Mouse (Mus musculus) olfactory bulb, adult 2 months (tissue): ENCODE results near the gene Glra4. TPM values are rescaled to one million over a fixed set of nuclear protein-coding genes. Genes with fewer than 3 reads are reported as not detected.
A peak's percentile ranks its signal among the peaks of the same experiment; 100 is the strongest.

Source experiments
- H3K27ac ChIP-seq: fragments of 200-500 bp; 2 replicates; pipeline ENCODE4 v1.5.1; 2012; ENCODE audit warnings: low read depth, low read length; ENCODE audit not compliant: insufficient read depth
- H3K4me1 ChIP-seq: fragments of 200-500 bp; 2 replicates; pipeline ENCODE4 v1.6.1; 2012; ENCODE audit warnings: low read length; ENCODE audit not compliant: control insufficient read depth, insufficient read depth
- H3K4me3 ChIP-seq: fragments of 200-500 bp; 2 replicates; pipeline ENCODE4 v1.5.1; 2012; ENCODE audit warnings: mild to moderate bottlenecking, low read depth, low read length, moderate library complexity; ENCODE audit not compliant: insufficient read depth
- CTCF ChIP-seq: fragments of 200-500 bp; IDR thresholded peaks from 2 replicates; pipeline ENCODE4 v1.5.1; 2012; ENCODE audit warnings: low read depth, mild to moderate bottlenecking, low read length, moderate library complexity; ENCODE audit not compliant: insufficient read depth
- POLR2A ChIP-seq: fragments of 200-500 bp; IDR thresholded peaks from 2 replicates; pipeline ENCODE4 v1.6.1; 2012; ENCODE audit warnings: mild to moderate bottlenecking, low read depth, low read length, moderate library complexity; ENCODE audit not compliant: insufficient read depth
- WGBS: fragments of 180-500 bp; shearing (Covaris S2); methylation state at CpG from one replicate; pipeline ENCODE4 v1.1.7; 2018; 5-methylcytosine and 5-hydroxymethylcytosine counted together
- polyA plus RNA-seq: library from polyadenylated mRNA; stranded (reverse); fragments of >200 nt; gene quantifications from 2 replicates; pipeline ENCODE4 v1.2.4, GENCODE M21; 2012; ENCODE audit warnings: low replicate concordance; ENCODE audit not compliant: missing spikeins, insufficient read depth, insufficient read length

Gene Glra4
- polyA plus RNA-seq, 1 experiment: not detected

GRCm38 (mm10) chrX:136773035-136773434 is 6.9 kb downstream of the Glra4 start:
- H3K4me3 ChIP-seq: no peak overlapping the region
- WGBS: 30% methylated on average over 1 of the region's 1 CpGs
- no peak overlapping the region for H3K27ac ChIP-seq
- H3K4me1 ChIP-seq: no peaks in the 10 kb centered on the region
- TF ChIP-seq POLR2A: no peak
- no peak for TF ChIP-seq CTCF

DNA sequence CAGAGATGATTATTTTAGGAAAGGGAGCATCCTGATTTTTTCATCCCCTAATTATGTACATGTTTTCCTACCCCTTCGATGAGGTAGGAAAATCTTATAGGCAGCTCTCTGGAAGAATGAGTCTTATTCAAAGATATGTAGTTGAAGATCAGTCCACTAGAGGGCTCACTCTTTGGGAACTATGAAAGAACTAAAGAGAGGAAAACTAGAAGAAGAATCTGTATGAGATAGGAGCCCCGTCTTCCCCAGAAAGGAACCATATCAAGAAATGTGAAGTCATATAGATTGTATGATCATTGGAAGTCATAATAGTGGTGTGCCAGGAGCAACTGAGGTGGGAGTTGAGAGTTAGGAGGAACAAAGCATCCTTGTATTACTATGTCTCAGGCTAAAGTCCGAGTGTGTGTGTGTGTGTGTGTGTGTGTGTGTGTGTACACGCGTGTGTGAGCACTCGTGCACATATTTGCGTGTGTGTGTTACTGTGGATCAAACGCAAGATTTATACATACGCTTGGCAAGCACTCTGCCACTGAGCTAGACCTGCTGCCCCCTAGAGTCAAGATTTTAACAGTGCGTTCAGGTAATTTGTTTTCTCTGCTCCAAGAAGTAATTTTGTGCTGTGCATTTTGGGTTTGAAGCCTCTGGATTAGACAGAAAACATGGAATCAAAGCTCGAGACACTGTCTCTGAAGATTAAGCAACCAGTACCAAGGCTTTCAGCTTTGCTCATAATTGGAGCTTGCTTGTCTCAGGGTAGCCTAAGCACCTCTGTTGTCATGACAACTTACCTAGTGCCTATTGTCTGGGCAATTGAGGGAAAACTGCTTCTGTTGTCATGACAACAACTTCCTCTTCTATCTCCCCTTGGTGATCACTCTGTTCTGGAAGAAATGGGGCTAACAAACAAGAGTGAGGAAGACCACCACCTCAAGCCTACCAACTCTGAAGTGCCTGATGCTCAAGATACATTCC is 18.6 kb downstream of the Glra4 start:
- WGBS: 42% methylated on average over 11 of the region's 11 CpGs
- Histone ChIP-seq H3K27ac (no peak overlapping the region), H3K4me1 (no peaks in the 10 kb centered on the region), H3K4me3 (no peak overlapping the region; the same call in 1 of the 2 replicates)
- TF ChIP-seq CTCF (no peak), POLR2A (no peak)

- WGBS: 88% methylated on average over 3 of the region's 3 CpGs
- Histone ChIP-seq H3K27ac (no peak overlapping the region), H3K4me3 (no peak overlapping the region), H3K4me1 (no peaks in the 10 kb centered on the region)
- TF ChIP-seq POLR2A (no peak), CTCF (no peak)
These were observed 24.5 kb downstream of the Glra4 start for GRCm38 (mm10) chrX:136755464-136755863.

- WGBS: 54% methylated on average over 4 of the region's 4 CpGs
- Histone ChIP-seq H3K4me1 (no peaks in the 10 kb centered on the region), H3K4me3 (no peak overlapping the region), H3K27ac (no peak overlapping the region)
- TF ChIP-seq POLR2A (no peak), CTCF (no peak)
These were observed 30.6 kb downstream of the Glra4 start for GRCm38 (mm10) chrX:136749329-136749728.

- no peak overlapping the region for H3K27ac ChIP-seq
- 65% methylated on average over 8 of the region's 8 CpGs for WGBS
These were observed 35.3 kb downstream of the Glra4 start for GRCm38 (mm10) chrX:136744663-136745062.

DNA sequence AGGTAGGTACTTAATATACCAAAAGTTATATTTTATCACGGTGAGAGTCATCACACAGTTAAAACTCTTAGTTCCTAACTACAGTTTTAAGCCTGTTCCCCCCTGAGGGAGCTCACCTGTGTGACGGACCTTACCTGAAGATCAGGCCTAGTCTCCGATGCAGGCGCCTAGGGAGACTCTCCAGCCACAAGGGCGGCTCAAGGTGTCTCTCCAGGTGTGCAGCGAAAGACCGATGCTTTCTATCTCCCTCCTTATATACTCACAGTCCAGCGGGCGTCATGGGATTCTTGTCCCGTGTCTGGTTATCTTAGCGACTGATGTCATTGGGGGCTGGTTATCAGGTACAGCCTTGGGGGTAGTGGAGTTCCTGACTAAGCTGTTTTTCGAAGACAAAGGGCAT is 36.5 kb downstream of the Glra4 start, which contains the start of gene Morf4l2:
Gene Morf4l2, minus strand, starts transcription at position 232 of the 400 bp plus-strand sequence.
- TF ChIP-seq CTCF: no peak
- TF ChIP-seq POLR2A: no peak
- H3K4me1 ChIP-seq: no peaks in the 10 kb centered on the region
- WGBS: 88% methylated on average over 12 of the region's 12 CpGs
- peak within 1 kb of the TSS; percentile 91 for H3K27ac ChIP-seq
- peak within 1 kb of the TSS; percentile 60; the same call in 1 of the 2 replicates for H3K4me3 ChIP-seq

More at GRCm38 (mm10) chrX:136744663-136745062, 35.3 kb downstream of the Glra4 start:
- no peak overlapping the region for H3K4me3 ChIP-seq
- no peak for TF ChIP-seq CTCF
- TF ChIP-seq POLR2A: no peak
- no peaks in the 10 kb centered on the region for H3K4me1 ChIP-seq

GRCm38 (mm10) chrX:136742661-136743103 is 37.3 kb downstream of the Glra4 start:
- Histone ChIP-seq H3K27ac (peak overlapping the region; percentile 91), H3K4me1 (no peaks in the 10 kb centered on the region), H3K4me3 (peak overlapping the region; percentile 60; the same call in 1 of the 2 replicates)
- TF ChIP-seq POLR2A (no peak), CTCF (no peak)
- WGBS: 16% methylated on average over 5 of the region's 5 CpGs

GRCm38 (mm10) chrX:136742241-136742640 is 37.7 kb downstream of the Glra4 start:
- Histone ChIP-seq H3K27ac (peak overlapping the region; percentile 91), H3K4me1 (no peaks in the 10 kb centered on the region), H3K4me3 (peak overlapping the region; percentile 60)
- WGBS: 20% methylated on average over 10 of the region's 10 CpGs
- TF ChIP-seq POLR2A: no peak
- no peak for TF ChIP-seq CTCF

- Histone ChIP-seq H3K4me3 (peak overlapping the region; percentile 60), H3K27ac (peak overlapping the region; percentile 91), H3K4me1 (no peaks in the 10 kb centered on the region)
- 27% methylated on average over 45 of the region's 46 CpGs for WGBS
- TF ChIP-seq POLR2A (no peak; the same call in 1 of the 2 replicates), CTCF (no peak)
These were observed 38.2 kb downstream of the Glra4 start for GRCm38 (mm10) chrX:136741651-136742201.
